Mouse (Mus musculus): ENCODE results near the gene Ankrd11.

DNA sequence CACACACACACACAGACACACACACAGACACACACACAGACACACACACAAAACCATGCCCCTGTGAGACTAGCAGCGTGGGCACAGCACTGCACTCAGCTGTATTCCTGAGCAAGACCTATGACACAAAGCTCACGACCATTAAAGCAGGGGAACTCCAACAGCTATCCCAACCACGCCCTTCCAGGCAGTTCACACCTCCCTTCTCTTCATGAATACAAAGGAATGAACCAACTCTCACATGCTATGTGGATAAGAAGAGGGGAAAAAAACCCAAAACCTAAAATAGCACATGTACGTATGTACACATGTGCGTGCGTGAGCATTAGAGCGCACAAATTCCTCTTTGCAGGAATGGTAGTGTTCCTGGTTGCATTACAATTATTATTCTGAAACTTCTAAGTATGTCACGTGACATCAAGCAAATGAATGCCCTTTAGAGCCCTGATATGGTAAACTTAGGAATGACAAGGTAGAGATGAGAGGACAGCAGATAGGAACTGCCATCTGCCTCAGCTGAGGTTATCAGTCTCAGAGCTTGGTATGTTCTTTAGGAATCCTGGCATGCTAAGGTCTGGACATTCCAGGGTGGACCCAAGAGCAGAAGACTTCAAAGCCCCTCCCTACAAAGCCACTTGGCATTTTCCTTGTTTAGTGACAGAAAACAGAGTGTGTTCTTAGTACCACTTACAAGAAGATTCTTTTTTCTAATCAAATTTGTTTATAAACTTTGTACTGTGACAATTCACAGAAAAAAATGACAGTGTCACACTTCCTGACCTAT, 115.9 kb downstream of the Ankrd11 start:
- TF ChIP-seq CTCF (IDR thresholded peaks at IDR 0.05; ENCODE audit: control insufficient read depth, insufficient read depth, insufficient read length) = no peak
- no peak for TF ChIP-seq MYOD1 (IDR thresholded peaks at IDR 0.05; ENCODE audit: control insufficient read depth, insufficient read length, low read depth)
- TF ChIP-seq MAX (IDR thresholded peaks at IDR 0.05) = no peak

Data from C2C12 (cell line).